ENCODE assay signal across 8 mouse cellular contexts in genomic region chr1:134097956-134098725, GRCm38 (mm10). TPM values are rescaled to one million over a fixed set of nuclear protein-coding genes. Genes with fewer than 3 reads are reported as not detected.
A peak's percentile ranks its signal among the peaks of the same experiment; 100 is the strongest.
DNase-seq lines count a peak whose midpoint lies in the region; ATAC-seq and TF ChIP-seq lines count a peak whose summit lies in the region.

No protein-coding gene starts in this region.

- TF ChIP-seq POLR2A in thymus, adult 2 months (IDR thresholded peaks at IDR 0.05; ENCODE audit: control insufficient read depth, extremely low read depth, insufficient read depth, low read length, poor library complexity), result no peak

- H3K4me2 ChIP-seq in forebrain, embryonic 16.5 days (ENCODE audit: low read length), result no peak overlapping the region
- H3K4me2 ChIP-seq in hindbrain, embryonic 12.5 days (replicated peaks), result peak overlapping the region; percentile 62
- peak overlapping the region; percentile 57; the same call in 1 of the 2 replicates for H3K4me2 ChIP-seq in limb, embryonic 15.5 days
- no peak overlapping the region for H3K4me2 ChIP-seq in neural tube, embryonic 14.5 days (ENCODE audit: low read depth, low read length)

- no peak for DNase-seq in thymus, adult 2 months
- DNase-seq in thymus, postnatal 4 days, result no peak
- no peak for DNase-seq in spleen, adult 18-20 months
- DNase-seq in frontal cortex, postnatal 25 days (ENCODE audit: low spot score in 2 of 2), result no peak

- ATAC-seq in forebrain, embryonic 16.5 days, result no peak
- no peak for ATAC-seq in hindbrain, embryonic 12.5 days (ENCODE audit: low FRiP score)
- ATAC-seq in limb, embryonic 15.5 days (ENCODE audit: insufficient number of reproducible peaks, low FRiP score, low TSS enrichment, low read depth), result no peak
- no peak for ATAC-seq in neural tube, embryonic 14.5 days (ENCODE audit: low read depth)

- no peaks in the 10 kb centered on the region for H3K36me3 ChIP-seq in thymus, adult 2 months (ENCODE audit: control insufficient read depth, insufficient read depth, low read length)
- H3K36me3 ChIP-seq in forebrain, embryonic 16.5 days (ENCODE audit: control insufficient read depth, insufficient read depth), result no peaks in the 10 kb centered on the region
- H3K36me3 ChIP-seq in hindbrain, embryonic 12.5 days, result no peaks in the 10 kb centered on the region
- no peaks in the 10 kb centered on the region for H3K36me3 ChIP-seq in limb, embryonic 15.5 days
- no peaks in the 10 kb centered on the region for H3K36me3 ChIP-seq in neural tube, embryonic 14.5 days (ENCODE audit: control insufficient read depth, insufficient read depth, low read length)

- H3K9ac ChIP-seq in forebrain, embryonic 16.5 days (replicated peaks; ENCODE audit: low read depth, low read length), result no peak overlapping the region
- H3K9ac ChIP-seq in hindbrain, embryonic 12.5 days, result no peak overlapping the region
- H3K9ac ChIP-seq in limb, embryonic 15.5 days, result no peak overlapping the region
- no peak overlapping the region for H3K9ac ChIP-seq in neural tube, embryonic 14.5 days (replicated peaks; ENCODE audit: low read depth, low read length)

- H3K4me3 ChIP-seq in thymus, adult 2 months (ENCODE audit: control insufficient read depth, insufficient read depth, low read length), result no peak overlapping the region
- no peak overlapping the region for H3K4me3 ChIP-seq in forebrain, embryonic 16.5 days (replicated peaks; ENCODE audit: low read length)
- no peak overlapping the region for H3K4me3 ChIP-seq in hindbrain, embryonic 12.5 days
- H3K4me3 ChIP-seq in limb, embryonic 15.5 days, result no peak overlapping the region; the same call in 1 of the 2 replicates
- H3K4me3 ChIP-seq in neural tube, embryonic 14.5 days (ENCODE audit: low read depth, low read length), result no peak overlapping the region

- H3K27me3 ChIP-seq in thymus, adult 2 months (ENCODE audit: control insufficient read depth, insufficient read depth, low read length), result no peaks in the 10 kb centered on the region
- no peaks in the 10 kb centered on the region for H3K27me3 ChIP-seq in forebrain, embryonic 16.5 days (replicated peaks; ENCODE audit: control insufficient read depth, insufficient read depth, low read length)
- H3K27me3 ChIP-seq in hindbrain, embryonic 12.5 days, result no peaks in the 10 kb centered on the region
- H3K27me3 ChIP-seq in limb, embryonic 15.5 days, result no peaks in the 10 kb centered on the region
- no peaks in the 10 kb centered on the region for H3K27me3 ChIP-seq in neural tube, embryonic 14.5 days (ENCODE audit: control insufficient read depth, insufficient read depth, low read length)

- H3K27ac ChIP-seq in thymus, adult 2 months (ENCODE audit: control insufficient read depth, insufficient read depth, low read length), result peak overlapping the region; percentile 69
- H3K27ac ChIP-seq in forebrain, embryonic 16.5 days (ENCODE audit: low read length), result peak overlapping the region; percentile 73
- peak overlapping the region; percentile 81 for H3K27ac ChIP-seq in hindbrain, embryonic 12.5 days
- peak overlapping the region; percentile 92 for H3K27ac ChIP-seq in limb, embryonic 15.5 days
- peak overlapping the region; percentile 71 for H3K27ac ChIP-seq in neural tube, embryonic 14.5 days (ENCODE audit: low read depth, low read length)

- H3K9me3 ChIP-seq in forebrain, embryonic 16.5 days (ENCODE audit: control insufficient read depth, low read length), result no peaks in the 10 kb centered on the region
- H3K9me3 ChIP-seq in hindbrain, embryonic 12.5 days (replicated peaks), result no peaks in the 10 kb centered on the region
- no peaks in the 10 kb centered on the region for H3K9me3 ChIP-seq in limb, embryonic 15.5 days
- no peaks in the 10 kb centered on the region for H3K9me3 ChIP-seq in neural tube, embryonic 14.5 days (ENCODE audit: control insufficient read depth, low read length)

- no peak for TF ChIP-seq CTCF in thymus, adult 2 months (IDR thresholded peaks at IDR 0.05; ENCODE audit: borderline replicate concordance, control insufficient read depth, extremely low read depth, insufficient read depth, low read length, poor library complexity)

- H3K4me1 ChIP-seq in thymus, adult 2 months (replicated peaks; ENCODE audit: control insufficient read depth, insufficient read depth, low read length), result peaks cover 60% of the 10 kb centered on the region
- H3K4me1 ChIP-seq in forebrain, embryonic 16.5 days (replicated peaks; ENCODE audit: control insufficient read depth, insufficient read depth, low read length), result peaks cover 59% of the 10 kb centered on the region
- H3K4me1 ChIP-seq in hindbrain, embryonic 12.5 days, result peaks cover 65% of the 10 kb centered on the region
- H3K4me1 ChIP-seq in limb, embryonic 15.5 days, result peaks cover 63% of the 10 kb centered on the region
- peaks cover 37% of the 10 kb centered on the region for H3K4me1 ChIP-seq in neural tube, embryonic 14.5 days (ENCODE audit: control insufficient read depth, insufficient read depth, low read length)

- 71% methylated on average over 13 of the region's 13 CpGs for WGBS in thymus, adult 2 months
- 59% methylated on average over 13 of the region's 13 CpGs for WGBS in forebrain, embryonic 16.5 days
- 68% methylated on average over 13 of the region's 13 CpGs for WGBS in hindbrain, embryonic 12.5 days
- WGBS in limb, embryonic 15.5 days, result 49% methylated on average over 13 of the region's 13 CpGs
- WGBS in neural tube, embryonic 14.5 days, result 55% methylated on average over 13 of the region's 13 CpGs

RNA-seq across cellular contexts. Expression of gene Chit1, which starts 12.9 kb away (rescaled TPM):
- 0.54 and 0.78 TPM in 2 replicates for polyA plus RNA-seq in thymus, adult 2 months (2012; rRNA removed)
- 0.14 TPM in 1 of 2 replicates, not detected in the other for polyA plus RNA-seq in forebrain, embryonic 16.5 days (2015; fragmentation: Nextera tagmentation; extraction: Ambion mirVana)
- 0.13 TPM in 1 of 2 replicates, not detected in the other for polyA plus RNA-seq in hindbrain, embryonic 12.5 days (2016; fragmentation: Nextera tagmentation; extraction: Ambion mirVana)
- 0.50 and 0.59 TPM in 2 replicates for polyA plus RNA-seq in limb, embryonic 15.5 days (2015; fragmentation: Nextera tagmentation; extraction: Ambion mirVana)
- 0.52 and 1.4 TPM in 2 replicates for polyA plus RNA-seq in neural tube, embryonic 14.5 days (2014; fragmentation: Nextera tagmentation; extraction: Ambion mirVana)

RNA-seq across cellular contexts. Expression of gene Btg2, which starts 19.2 kb away (rescaled TPM):
- 432 and 481 TPM in 2 replicates for polyA plus RNA-seq in thymus, adult 2 months (2012; rRNA removed)
- 56.0 and 66.4 TPM in 2 replicates for polyA plus RNA-seq in forebrain, embryonic 16.5 days (2015; fragmentation: Nextera tagmentation; extraction: Ambion mirVana)
- polyA plus RNA-seq in hindbrain, embryonic 12.5 days (2016; fragmentation: Nextera tagmentation; extraction: Ambion mirVana), result 90.4 and 105 TPM in 2 replicates
- 30.9 and 35.1 TPM in 2 replicates for polyA plus RNA-seq in limb, embryonic 15.5 days (2015; fragmentation: Nextera tagmentation; extraction: Ambion mirVana)
- 22.4 and 26.9 TPM in 2 replicates for polyA plus RNA-seq in neural tube, embryonic 14.5 days (2014; fragmentation: Nextera tagmentation; extraction: Ambion mirVana)

Comparison
In these comparisons a context has a peak if more than half of its experiments do, and no peak if none do; other contexts are left out.
1. H3K4me2 ChIP-seq: peak in hindbrain, embryonic 12.5 days (single experiment) and limb, embryonic 15.5 days (single experiment); none in forebrain, embryonic 16.5 days (single experiment) and neural tube, embryonic 14.5 days (single experiment).
2. Peak in every context shown above with its lines, with median percentiles within 50 percentile points of each other: H3K27ac ChIP-seq.